Mouse (Mus musculus) MEL (cell line): Measurements from ENCODE around the gene Cntn3. TPM values are rescaled to one million over a fixed set of nuclear protein-coding genes. Genes with fewer than 3 reads are reported as not detected.

ENCODE experiments used
- DNase-seq: peaks from one replicate; pipeline ENCODE4 v3.0.0; 2011; ENCODE audit warnings: low read depth, low spot score
- H3K27ac ChIP-seq: 2 replicates; pipeline ENCODE4 v1.5.1; 2012; ENCODE audit warnings: low read depth, mild to moderate bottlenecking, control low read depth, low read length, moderate library complexity; ENCODE audit not compliant: control insufficient read depth
- H3K27me3 ChIP-seq, 2 experiments: fragments of 150-350 bp in 1 of 2; sonication (generic) in 1 of 2; 2 replicates each; pipeline ENCODE4 v1.6.1; 2012; ENCODE audit warnings: low read length in 2 of 2, mild to moderate bottlenecking in 2 of 2, improper control_type of control experiment in 1 of 2, moderate library complexity in 1 of 2; ENCODE audit not compliant: insufficient read depth in 2 of 2, control insufficient read depth in 1 of 2
- H3K36me3 ChIP-seq, 2 experiments: 2 replicates each; pipeline ENCODE4 v1.6.1; 2012 to 2014; ENCODE audit warnings: low read length in 2 of 2, improper control_type of control experiment in 1 of 2, inconsistent platforms in 1 of 2, mild to moderate bottlenecking in 1 of 2; ENCODE audit not compliant: insufficient read depth in 2 of 2, control insufficient read depth in 1 of 2
- H3K4me1 ChIP-seq, 2 experiments: fragments of 150-350 bp in 1 of 2; sonication (generic) in 1 of 2; 2 replicates each; pipeline ENCODE4 v1.6.1; 2012; ENCODE audit warnings: low read length in 2 of 2, improper control_type of control experiment in 1 of 2, mild to moderate bottlenecking in 1 of 2; ENCODE audit not compliant: insufficient read depth in 2 of 2, control insufficient read depth in 1 of 2
- H3K4me3 ChIP-seq, 2 experiments: fragments of 150-350 bp in 1 of 2; sonication (generic) in 1 of 2; 2 replicates each; pipeline ENCODE4 v1.5.1; 2012; ENCODE audit warnings: low read depth in 2 of 2, low read length in 2 of 2, mild to moderate bottlenecking in 2 of 2, moderate library complexity in 2 of 2, control low read depth in 1 of 2, improper control_type of control experiment in 1 of 2; ENCODE audit not compliant: control insufficient read depth in 1 of 2, insufficient read depth in 1 of 2
- H3K79me2 ChIP-seq: 2 replicates; pipeline ENCODE4 v1.6.1; 2012; ENCODE audit warnings: mild to moderate bottlenecking, low read length, moderate library complexity; ENCODE audit not compliant: control insufficient read depth, poor library complexity, insufficient read depth
- H3K9ac ChIP-seq: 2 replicates; pipeline ENCODE4 v1.6.1; 2012; ENCODE audit warnings: low read depth, mild to moderate bottlenecking, control low read depth, low read length, moderate library complexity; ENCODE audit not compliant: control insufficient read depth, poor library complexity, severe bottlenecking
- H3K9me3 ChIP-seq: fragments of 150-350 bp; sonication (generic); replicated peaks from 2 replicates; pipeline ENCODE4 v1.6.1; 2012; ENCODE audit warnings: mild to moderate bottlenecking, low read length, improper control_type of control experiment, moderate library complexity; ENCODE audit not compliant: insufficient read depth
- BHLHE40 ChIP-seq: IDR thresholded peaks from 2 replicates; pipeline ENCODE4 v1.6.1; 2012; ENCODE audit warnings: low read depth, mild to moderate bottlenecking, inconsistent platforms, low read length, improper control_type of control experiment, borderline replicate concordance
- CHD2 ChIP-seq: IDR thresholded peaks from 2 replicates; pipeline ENCODE4 v1.6.1; 2011; ENCODE audit warnings: low read length, improper control_type of control experiment
- ELF1 ChIP-seq: IDR thresholded peaks from 2 replicates; pipeline ENCODE4 v1.6.1; 2014; ENCODE audit warnings: low read depth, mild to moderate bottlenecking, inconsistent platforms, low read length, improper control_type of control experiment, moderate library complexity
- GABPA ChIP-seq: IDR thresholded peaks from 2 replicates; pipeline ENCODE4 v1.6.1; 2012; ENCODE audit warnings: low read depth, mild to moderate bottlenecking, inconsistent platforms, low read length, improper control_type of control experiment, moderate library complexity
- GATA1 ChIP-seq: IDR thresholded peaks from 2 replicates; pipeline ENCODE4 v1.6.1; 2011; ENCODE audit warnings: low read depth, low read length, improper control_type of control experiment
- HCFC1 ChIP-seq: IDR thresholded peaks from 2 replicates; pipeline ENCODE4 v1.6.1; 2012; ENCODE audit warnings: low read depth, mild to moderate bottlenecking, inconsistent platforms, low read length, improper control_type of control experiment, moderate library complexity
- JUND ChIP-seq: IDR thresholded peaks from 2 replicates; pipeline ENCODE4 v1.6.1; 2011; ENCODE audit warnings: low read depth, mild to moderate bottlenecking, improper control_type of control experiment, low read length
- MAZ ChIP-seq: IDR thresholded peaks from 2 replicates; pipeline ENCODE4 v1.6.1; 2012; ENCODE audit warnings: low read depth, mild to moderate bottlenecking, inconsistent platforms, low read length, improper control_type of control experiment
- MYB ChIP-seq: IDR thresholded peaks from 2 replicates; pipeline ENCODE4 v1.6.1; 2011; ENCODE audit warnings: mild to moderate bottlenecking, low read depth, low read length, improper control_type of control experiment
- MYC ChIP-seq: IDR thresholded peaks from 2 replicates; pipeline ENCODE4 v1.6.1; 2011; ENCODE audit warnings: low read depth, mild to moderate bottlenecking, low read length, improper control_type of control experiment, moderate library complexity
- NELFE ChIP-seq: IDR thresholded peaks from 2 replicates; pipeline ENCODE4 v1.6.1; 2011; ENCODE audit warnings: low read depth, low read length, improper control_type of control experiment
- NRF1 ChIP-seq: IDR thresholded peaks from 2 replicates; pipeline ENCODE4 v1.6.1; 2014; ENCODE audit warnings: low read depth, mild to moderate bottlenecking, inconsistent platforms, low read length, improper control_type of control experiment, moderate library complexity; ENCODE audit not compliant: poor library complexity, insufficient read depth, severe bottlenecking
- RCOR1 ChIP-seq: IDR thresholded peaks from 2 replicates; pipeline ENCODE4 v1.6.1; 2012; ENCODE audit warnings: low read depth, mild to moderate bottlenecking, inconsistent platforms, low read length, improper control_type of control experiment
- SIN3A ChIP-seq: IDR thresholded peaks from 2 replicates; pipeline ENCODE4 v1.6.1; 2012; ENCODE audit warnings: low read length, improper control_type of control experiment, inconsistent platforms
- TAL1 ChIP-seq: IDR thresholded peaks from 2 replicates; pipeline ENCODE4 v1.6.1; 2012; ENCODE audit warnings: mild to moderate bottlenecking, inconsistent platforms, low read length, moderate library complexity, mixed read lengths
- TCF12 ChIP-seq: IDR thresholded peaks from 2 replicates; pipeline ENCODE4 v1.6.1; 2014; ENCODE audit warnings: low read depth, mild to moderate bottlenecking, inconsistent platforms, low read length, improper control_type of control experiment, moderate library complexity
- UBTF ChIP-seq: IDR thresholded peaks from 2 replicates; pipeline ENCODE4 v1.6.1; 2012; ENCODE audit warnings: low read depth, mild to moderate bottlenecking, inconsistent platforms, low read length, improper control_type of control experiment, moderate library complexity, borderline replicate concordance; ENCODE audit not compliant: insufficient read depth
- USF1 ChIP-seq: IDR thresholded peaks from 2 replicates; pipeline ENCODE4 v1.6.1; 2014; ENCODE audit warnings: low read depth, mild to moderate bottlenecking, inconsistent platforms, low read length, improper control_type of control experiment, moderate library complexity
- ZC3H11A ChIP-seq: IDR thresholded peaks from 2 replicates; pipeline ENCODE4 v1.6.1; 2012; ENCODE audit warnings: low read depth, mild to moderate bottlenecking, inconsistent platforms, low read length, improper control_type of control experiment
- ZKSCAN1 ChIP-seq: IDR thresholded peaks from 2 replicates; pipeline ENCODE4 v1.6.1; 2012; ENCODE audit warnings: low read depth, mild to moderate bottlenecking, inconsistent platforms, low read length, improper control_type of control experiment, moderate library complexity
- ZNF384 ChIP-seq: IDR thresholded peaks from 2 replicates; pipeline ENCODE4 v1.6.1; 2012; ENCODE audit warnings: low read depth, mild to moderate bottlenecking, inconsistent platforms, low read length, improper control_type of control experiment
- polyA plus RNA-seq, 2 experiments: library from polyadenylated mRNA; stranded (reverse) in 1 of 2; unstranded in 1 of 2; fragments of >175 nt in 1 of 2; fragments of >200 nt in 1 of 2; gene quantifications; 2 replicates each; pipeline versions ENCODE4 v1.2.1 to v1.2.4; 2012; ENCODE audit warnings: low replicate concordance in 2 of 2, low read depth in 1 of 2; ENCODE audit not compliant: insufficient read length in 2 of 2, insufficient read depth in 1 of 2, missing spikeins in 1 of 2
- total RNA-seq: library from RNA; depleted of rRNA; stranded (reverse); fragments of 300-350 nt; gene quantifications from 2 replicates; pipeline ENCODE4 v1.2.3, GENCODE M21; 2012

The Cntn3 gene
- total and polyA plus RNA-seq, 3 experiments: 0.85 to 1.1 TPM; not detected in 1

GRCm38 (mm10) chr6:102161186-102161585, 411.7 kb downstream of the Cntn3 start:
- no peak for TF ChIP-seq RCOR1
- TF ChIP-seq MYC: no peak
- no peak for TF ChIP-seq MYB
- no peak for TF ChIP-seq NELFE
- TF ChIP-seq NRF1: no peak
- no peak for TF ChIP-seq TCF12
- no peak for TF ChIP-seq USF1
- TF ChIP-seq CHD2: no peak
- TF ChIP-seq HCFC1: no peak
- TF ChIP-seq JUND: no peak
- no peak for TF ChIP-seq TAL1
- TF ChIP-seq SIN3A: no peak
- no peak for TF ChIP-seq ELF1
- no peak for TF ChIP-seq MAZ
- TF ChIP-seq GATA1: no peak
- no peak for TF ChIP-seq BHLHE40
- TF ChIP-seq ZC3H11A: no peak
- TF ChIP-seq ZKSCAN1: no peak
- TF ChIP-seq ZNF384: no peak
- no peak for TF ChIP-seq UBTF
- Histone ChIP-seq H3K4me1 (no peaks in the 10 kb centered on the region), H3K27me3 (no peaks in the 10 kb centered on the region), H3K4me3 (no peak overlapping the region), H3K9ac (no peak overlapping the region), H3K27ac (no peak overlapping the region), H3K79me2 (no peaks in the 10 kb centered on the region), H3K9me3 (no peaks in the 10 kb centered on the region), H3K36me3 (no peaks in the 10 kb centered on the region)
- no peak for DNase-seq

- no peak for DNase-seq
- Histone ChIP-seq H3K4me3 (no peak overlapping the region), H3K9ac (no peak overlapping the region), H3K9me3 (no peaks in the 10 kb centered on the region), H3K27ac (no peak overlapping the region), H3K27me3 (no peaks in the 10 kb centered on the region), H3K36me3 (no peaks in the 10 kb centered on the region), H3K79me2 (no peaks in the 10 kb centered on the region), H3K4me1 (no peaks in the 10 kb centered on the region)
- no peak for TF ChIP-seq GABPA
These were observed 451.2 kb downstream of the Cntn3 start for GRCm38 (mm10) chr6:102121676-102122075.
